9 mouse cellular contexts compared by ENCODE assay signal in genomic region chr5:24261098-24261497, GRCm38 (mm10).
A peak's percentile ranks its signal among the peaks of the same experiment; 100 is the strongest.
DNase-seq lines count a peak whose midpoint lies in the region; ATAC-seq lines count a peak whose summit lies in the region.
"Had no signal": no experiment of that assay in that cellular context is flagged by ENCODE, and none has a peak within 500 bp of the region (broad histone marks: within the 10 kb centered on the region; RNA-seq: fewer than 3 reads in every experiment).

No protein-coding gene starts in this region.

- 11% methylated on average over 7 of the region's 7 CpGs for WGBS in forebrain, embryonic 13.5 days

- no peak overlapping the region for H3K9ac ChIP-seq in forebrain, embryonic 13.5 days
- H3K9ac ChIP-seq: lung, embryonic 15.5 days had no signal

- no peaks in the 10 kb centered on the region for H3K9me3 ChIP-seq in forebrain, embryonic 13.5 days (replicated peaks)
- H3K9me3 ChIP-seq in megakaryocyte, embryonic 14.5 days = peaks cover 10% of the 10 kb centered on the region
- H3K9me3 ChIP-seq: lung, embryonic 15.5 days had no signal

- peaks cover 14% of the 10 kb centered on the region for H3K4me1 ChIP-seq in forebrain, embryonic 13.5 days
- peaks cover 29% of the 10 kb centered on the region for H3K4me1 ChIP-seq in megakaryocyte, embryonic 14.5 days

- H3K4me2 ChIP-seq in forebrain, embryonic 13.5 days = no peak overlapping the region
- H3K4me2 ChIP-seq: lung, embryonic 15.5 days had no signal

- peaks cover 13% of the 10 kb centered on the region for H3K27me3 ChIP-seq in forebrain, embryonic 13.5 days
- H3K27me3 ChIP-seq in megakaryocyte, embryonic 14.5 days (replicated peaks) = peaks cover 59% of the 10 kb centered on the region
- H3K27me3 ChIP-seq: lung, embryonic 15.5 days had no signal

- ATAC-seq in cerebellum, adult (ENCODE audit: insufficient number of reproducible peaks, low FRiP score, low TSS enrichment) = peak; percentile 77; the same call in 1 of the 2 replicates
- ATAC-seq in forebrain, embryonic 13.5 days = peak; percentile 74
- peak; percentile 86 to 90 for ATAC-seq in hematopoietic stem cell, adult 5-6 weeks (replicated peaks in 1 of 2; ENCODE audit: insufficient read depth in 1 of 2, low FRiP score in 2 of 2, low TSS enrichment in 1 of 2, low read depth in 1 of 2, poor library complexity in 2 of 2, severe bottlenecking in 2 of 2)

- peak; percentile 49 for DNase-seq in Muller cell, postnatal 12 days (ENCODE audit: inconsistent ontology term)
- DNase-seq in layer of hippocampus, postnatal 10 days (ENCODE audit: low spot score in 2 of 2) = peak; percentile 80
- DNase-seq in right cerebral cortex, adult 18-20 months = peak; percentile 60
- peak; percentile 69 for DNase-seq in urinary bladder, postnatal 14 days (ENCODE audit: low spot score)

- H3K27ac ChIP-seq in forebrain, embryonic 13.5 days = no peak overlapping the region
- H3K27ac ChIP-seq: lung, embryonic 15.5 days had no signal

- no peak overlapping the region for H3K4me3 ChIP-seq in forebrain, embryonic 13.5 days
- peak overlapping the region; percentile 88 for H3K4me3 ChIP-seq in megakaryocyte, embryonic 14.5 days (replicated peaks)
- H3K4me3 ChIP-seq: lung, embryonic 15.5 days had no signal

- no peaks in the 10 kb centered on the region for H3K36me3 ChIP-seq in forebrain, embryonic 13.5 days (ENCODE audit: poor library complexity, severe bottlenecking)
- no peaks in the 10 kb centered on the region for H3K36me3 ChIP-seq in megakaryocyte, embryonic 14.5 days (replicated peaks; ENCODE audit: low read length)
- H3K36me3 ChIP-seq: lung, embryonic 15.5 days had no signal
